Mouse (Mus musculus) kidney, adult 2 months (tissue): ENCODE results near the gene Galnt6.

Source experiments
- CTCF ChIP-seq: fragments of 200-500 bp; conservative IDR thresholded peaks from 2 replicates; pipeline ENCODE4 v1.5.1; 2011; ENCODE audit warnings: low read depth, mild to moderate bottlenecking, control low read depth, low read length, moderate library complexity, mixed read lengths; ENCODE audit not compliant: insufficient read depth, insufficient read length
- POLR2A ChIP-seq: fragments of 200-500 bp; IDR thresholded peaks from one replicate; pipeline ENCODE4 v1.6.1; 2011; ENCODE audit warnings: low read depth, low read length, control low read depth

DNA sequence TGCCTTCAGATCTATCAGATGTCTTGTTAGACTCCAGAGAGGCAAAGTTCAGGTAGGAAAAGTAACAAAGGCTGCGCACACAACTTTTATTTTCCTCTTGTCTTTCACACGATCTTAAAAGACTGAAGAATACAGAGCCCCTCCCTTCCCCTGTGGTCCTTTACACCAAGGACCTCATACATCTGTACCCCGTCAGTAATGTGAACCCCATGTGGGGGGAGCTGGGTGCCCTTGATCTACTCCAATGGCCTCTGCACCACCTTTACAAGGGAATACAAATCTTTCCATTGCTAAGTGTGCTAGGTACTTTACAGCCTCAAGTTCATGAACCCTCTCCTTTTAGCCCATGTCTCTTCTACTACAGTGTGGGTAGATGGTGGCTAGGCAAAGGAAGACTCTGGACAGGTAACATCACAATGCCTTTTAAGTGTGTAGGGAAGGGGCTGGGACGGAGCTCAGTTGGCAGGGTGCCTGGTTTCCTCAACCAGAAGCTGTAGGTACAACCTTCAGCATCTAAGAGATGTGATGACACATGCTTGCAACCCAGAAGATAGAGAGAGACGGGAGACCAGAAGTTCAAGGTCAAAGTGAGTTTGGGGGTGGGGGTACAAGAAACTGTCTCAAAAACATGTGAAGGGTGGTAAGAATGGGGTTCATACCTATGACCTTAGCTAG is 61.2 kb downstream of the Galnt6 start:
- no peak for TF ChIP-seq CTCF
- TF ChIP-seq POLR2A: no peak
